Mouse (Mus musculus) retina, embryonic 14.5 days (tissue): ENCODE data around the gene Ly6g5b.

Experiments used
- DNase-seq: peaks from one replicate; pipeline ENCODE4 v3.0.0-alpha.2; 2015; ENCODE audit warnings: low spot score

Ly6g5b gene

DNA sequence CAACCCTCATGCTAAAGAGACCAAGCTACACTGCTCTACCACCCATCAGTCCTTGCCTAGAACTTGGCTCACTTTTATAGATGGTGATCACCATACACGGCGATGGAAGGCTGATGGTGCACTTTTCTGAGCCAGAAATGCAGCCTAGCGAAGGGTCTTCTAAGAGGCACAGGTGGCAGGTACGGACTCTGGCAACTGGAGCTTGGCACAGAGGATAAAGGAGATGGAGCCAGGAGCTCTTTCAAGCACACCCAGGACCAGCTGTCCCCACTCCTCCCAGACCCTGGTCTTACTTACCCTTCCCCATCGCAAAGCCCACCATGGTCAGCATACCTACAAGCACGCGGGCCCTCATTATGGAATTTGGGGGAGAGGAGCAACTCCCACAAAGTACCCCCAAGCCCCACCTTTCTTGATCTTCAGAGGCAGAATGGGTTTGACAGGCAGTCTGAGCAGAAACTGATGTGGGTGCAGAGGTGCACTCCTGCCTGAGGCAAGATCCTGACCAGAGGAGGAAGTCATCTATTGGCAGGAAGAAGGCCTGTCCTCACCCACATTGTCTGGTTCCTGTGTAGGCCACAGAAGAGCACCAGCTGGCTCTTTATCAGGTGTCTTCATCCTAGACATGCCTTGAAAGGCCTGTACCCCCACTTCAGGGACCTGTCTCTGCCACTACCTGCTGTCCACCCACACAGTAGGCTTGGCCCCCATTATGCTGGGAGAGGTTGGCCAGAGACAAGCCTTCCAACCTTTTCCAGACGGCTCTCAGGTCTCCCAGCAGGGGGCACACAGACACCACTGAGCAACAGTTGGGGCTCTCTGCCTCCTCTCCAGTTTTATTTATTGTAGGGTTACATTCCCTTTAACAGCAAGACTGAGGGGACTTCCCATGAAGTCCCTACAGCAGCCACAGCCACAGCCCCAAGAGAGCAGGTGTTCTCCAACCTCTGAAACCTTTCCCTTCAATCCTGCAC lies at the start of gene Ly6g5b:
Gene Ly6g5b, minus strand, starts transcription at position 383 of the 974 bp plus-strand sequence.
- peak; percentile 26 for DNase-seq

DNA sequence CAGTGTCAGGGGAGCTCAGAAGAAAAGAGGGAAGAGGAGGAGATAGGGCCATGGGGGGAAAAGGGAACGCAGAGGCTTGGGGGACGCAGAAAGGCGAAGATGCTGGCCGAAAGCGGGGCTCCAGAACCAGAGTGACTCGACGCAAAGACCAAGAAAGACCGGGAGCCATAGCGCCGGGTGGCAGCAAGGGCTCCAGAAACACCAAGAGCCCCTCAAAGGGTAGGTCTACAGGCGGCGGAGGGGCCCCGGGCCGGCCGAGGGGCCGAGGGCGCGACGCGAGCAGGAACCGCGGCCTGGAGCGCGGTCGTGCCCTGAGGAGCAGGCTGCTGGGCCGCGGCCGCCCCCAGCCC lies 49.0 kb upstream of the Ly6g5b start:
- DNase-seq: no peak

DNA sequence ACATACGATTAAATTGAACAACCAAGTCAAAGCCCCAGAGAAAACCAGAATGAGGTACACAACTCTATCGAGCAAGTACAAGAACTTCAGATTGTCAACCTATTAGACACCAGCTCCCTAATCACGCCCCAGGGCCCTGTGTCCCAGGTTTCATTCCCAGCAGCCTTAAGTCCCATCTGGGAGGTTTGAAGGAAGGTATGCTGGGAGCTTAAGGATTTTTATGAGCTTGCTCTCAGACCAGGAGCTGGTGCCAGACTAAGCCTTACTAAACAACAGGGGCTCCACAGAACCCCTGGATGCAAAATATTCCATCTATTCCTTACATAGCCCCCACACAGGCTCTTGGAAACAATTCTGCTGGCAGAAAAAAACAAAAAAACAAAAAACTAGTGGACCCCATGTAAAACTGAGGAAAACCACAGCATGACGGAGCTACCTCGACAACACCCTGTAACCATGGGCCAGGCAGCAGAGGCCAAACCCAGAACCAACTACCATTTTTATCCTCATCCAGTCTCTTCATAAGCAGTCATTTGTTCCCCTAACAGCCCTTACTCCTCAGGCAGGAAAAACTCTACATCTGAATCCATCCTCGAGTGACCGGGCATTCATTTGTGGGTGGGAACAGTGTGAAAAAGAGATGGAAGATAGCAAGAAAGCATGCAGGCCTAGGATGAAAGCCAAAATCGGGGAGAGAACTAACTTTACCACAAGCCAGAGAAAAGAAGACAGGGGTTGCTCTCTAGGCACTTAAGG lies 48.3 kb upstream of the Ly6g5b start:
- DNase-seq: no peak

DNA sequence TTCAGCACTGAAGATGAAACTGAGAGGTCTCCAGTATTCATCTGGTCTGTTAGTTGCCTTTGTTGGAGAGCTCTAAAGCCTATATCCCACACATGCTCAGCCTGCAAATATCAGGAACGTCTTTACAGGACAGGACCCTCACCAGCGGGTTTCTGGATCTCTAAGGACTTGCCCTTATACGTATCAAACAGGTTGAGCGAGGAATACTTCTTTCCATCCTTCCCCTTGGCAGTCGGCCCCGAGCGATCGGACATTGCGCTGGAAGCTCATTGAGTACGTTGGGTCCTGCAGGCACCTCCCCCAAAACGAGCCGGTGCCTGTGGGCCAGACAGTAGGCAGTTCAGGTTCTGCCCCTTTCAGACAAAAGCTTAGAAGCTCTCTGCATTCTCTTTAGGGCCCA lies 47.5 kb upstream of the Ly6g5b start:
- no peak for DNase-seq

DNA sequence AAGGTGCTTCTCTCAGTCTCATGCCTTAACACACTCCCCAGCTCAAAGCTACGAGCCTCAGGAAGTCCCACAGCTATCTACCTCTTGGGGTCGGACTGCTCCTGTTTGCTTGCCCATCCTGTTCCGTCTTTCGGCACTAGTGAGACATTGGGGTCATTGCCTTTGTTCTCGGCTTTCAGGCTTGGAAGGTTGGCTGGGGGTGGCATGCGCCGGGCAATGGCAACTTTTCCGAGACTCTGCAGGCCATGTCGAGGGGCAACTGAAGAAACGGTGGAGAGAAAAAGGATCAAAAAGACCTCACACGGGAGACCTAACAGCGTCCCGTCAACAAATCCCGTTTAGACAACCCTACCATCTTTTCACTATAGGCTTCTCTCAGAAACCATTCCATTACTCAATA lies 46.9 kb upstream of the Ly6g5b start:
- no peak for DNase-seq

DNA sequence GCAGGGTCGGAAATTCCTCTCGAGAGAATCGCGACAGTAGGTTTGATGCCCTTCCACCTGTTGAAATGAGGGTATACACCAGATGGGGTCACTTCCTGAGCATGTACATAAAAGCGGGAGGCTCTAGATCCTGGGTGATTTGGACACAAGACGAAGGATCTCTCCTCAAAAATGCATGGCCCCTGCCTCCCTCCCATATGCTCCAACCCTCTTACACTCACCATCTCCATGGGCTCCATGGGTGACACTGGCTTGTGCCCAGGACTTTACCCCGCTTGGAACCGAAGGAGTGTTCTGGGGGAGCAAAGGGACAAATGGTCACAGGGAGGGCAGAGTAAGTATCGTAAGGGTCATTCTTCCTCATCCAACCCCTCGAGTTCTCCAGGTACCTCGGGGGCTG lies 46.2 kb upstream of the Ly6g5b start:
- no peak for DNase-seq

DNA sequence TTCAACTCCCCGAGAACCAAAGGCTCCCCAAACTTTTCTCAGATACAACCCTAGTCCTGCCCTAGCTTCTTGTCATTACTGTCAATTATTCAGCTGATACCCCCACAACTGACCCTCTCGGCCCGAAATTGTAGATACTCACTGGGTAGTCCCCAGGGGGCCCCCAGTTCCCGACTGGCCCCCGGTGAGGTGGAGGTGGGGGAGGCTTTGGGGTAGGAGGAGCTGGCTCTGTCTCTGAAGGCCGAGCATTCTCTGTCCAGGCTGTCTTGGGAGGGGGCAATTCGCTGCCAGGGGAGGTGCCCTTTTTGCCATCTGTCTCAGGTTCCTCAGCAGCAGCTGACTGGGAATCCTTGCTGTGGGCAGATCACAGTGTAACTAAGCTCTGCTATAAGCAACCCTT lies 44.4 kb upstream of the Ly6g5b start:
- no peak for DNase-seq

DNA sequence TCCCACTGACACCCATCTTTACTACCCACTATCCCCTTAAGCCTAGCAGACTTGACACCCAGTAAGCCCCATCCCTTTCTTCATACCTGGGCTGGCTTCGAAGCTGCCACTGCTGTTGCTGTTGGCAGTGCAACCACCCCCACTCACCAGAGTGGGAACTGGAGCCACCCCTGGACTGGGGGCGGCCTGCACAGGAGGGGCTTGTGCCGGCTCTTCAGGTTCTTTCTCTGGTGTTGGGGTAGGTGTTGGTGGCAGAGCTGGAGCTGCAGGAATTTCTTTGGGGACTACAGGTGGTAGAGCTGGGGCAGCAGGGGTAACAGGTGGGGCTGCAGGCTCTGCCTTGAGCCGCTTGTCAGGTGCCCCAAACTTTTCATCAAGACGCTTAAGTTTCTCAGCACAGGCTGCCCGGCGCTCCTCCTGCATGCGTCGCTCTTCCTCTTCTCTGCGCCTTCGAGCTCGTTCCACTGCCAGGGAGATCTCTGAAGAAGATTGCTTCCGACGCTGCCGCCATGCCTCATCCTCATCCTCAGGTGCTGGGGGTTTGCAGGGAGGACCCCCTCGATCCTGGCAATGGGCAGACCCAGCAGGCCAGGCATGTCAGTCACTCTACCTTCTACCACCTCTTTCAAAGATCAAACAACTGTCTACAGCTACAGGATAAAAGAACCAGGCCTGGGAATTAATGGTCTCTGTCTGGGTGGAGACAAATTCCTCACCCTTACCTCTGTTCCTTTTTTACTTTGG lies 43.8 kb upstream of the Ly6g5b start:
- no peak for DNase-seq

DNA sequence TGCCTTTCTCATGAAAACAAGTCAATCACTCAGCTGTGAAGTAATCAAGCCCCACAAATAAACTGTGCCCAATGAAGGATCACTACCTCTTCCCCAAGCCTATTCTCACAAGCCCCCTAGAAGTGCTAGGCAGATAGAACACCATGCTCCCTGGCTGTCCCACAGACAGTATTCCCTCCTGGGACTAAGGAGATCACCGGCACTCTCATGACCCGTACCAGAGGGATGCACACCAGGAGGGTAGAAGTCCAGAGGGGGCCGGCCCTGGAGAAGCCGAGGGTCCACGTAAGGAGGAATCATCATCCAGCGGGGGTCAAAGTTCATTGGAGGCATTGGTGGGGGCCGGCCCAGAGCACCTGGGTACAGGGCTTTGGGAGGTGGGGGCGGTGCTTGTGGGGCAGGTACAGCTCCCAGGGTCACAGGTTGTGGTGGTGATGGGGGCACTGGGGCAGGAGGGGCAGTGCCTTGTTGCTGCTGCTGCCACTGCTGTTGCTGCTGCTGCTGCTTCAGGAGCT lies 42.5 kb upstream of the Ly6g5b start:
- no peak for DNase-seq

DNA sequence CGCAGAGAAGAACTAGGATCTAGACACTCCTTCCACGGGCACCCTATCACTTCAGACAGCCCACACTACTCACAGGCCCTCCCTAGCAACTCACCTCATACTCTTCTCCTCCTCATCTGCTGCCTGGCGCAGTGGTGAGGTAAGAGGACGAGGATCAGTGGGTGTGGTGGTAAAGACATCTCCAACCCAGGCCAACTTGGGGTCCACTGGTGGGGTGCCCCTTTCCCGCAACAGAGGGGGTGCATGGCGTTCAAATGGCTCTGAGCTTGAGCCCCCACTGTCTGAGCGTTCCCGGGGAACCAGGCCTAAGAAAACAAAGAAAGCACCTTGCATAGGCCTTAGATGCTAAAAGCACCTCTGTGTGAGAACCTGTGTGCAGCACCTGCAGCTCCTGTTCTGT lies 42.0 kb upstream of the Ly6g5b start:
- DNase-seq: no peak

DNA sequence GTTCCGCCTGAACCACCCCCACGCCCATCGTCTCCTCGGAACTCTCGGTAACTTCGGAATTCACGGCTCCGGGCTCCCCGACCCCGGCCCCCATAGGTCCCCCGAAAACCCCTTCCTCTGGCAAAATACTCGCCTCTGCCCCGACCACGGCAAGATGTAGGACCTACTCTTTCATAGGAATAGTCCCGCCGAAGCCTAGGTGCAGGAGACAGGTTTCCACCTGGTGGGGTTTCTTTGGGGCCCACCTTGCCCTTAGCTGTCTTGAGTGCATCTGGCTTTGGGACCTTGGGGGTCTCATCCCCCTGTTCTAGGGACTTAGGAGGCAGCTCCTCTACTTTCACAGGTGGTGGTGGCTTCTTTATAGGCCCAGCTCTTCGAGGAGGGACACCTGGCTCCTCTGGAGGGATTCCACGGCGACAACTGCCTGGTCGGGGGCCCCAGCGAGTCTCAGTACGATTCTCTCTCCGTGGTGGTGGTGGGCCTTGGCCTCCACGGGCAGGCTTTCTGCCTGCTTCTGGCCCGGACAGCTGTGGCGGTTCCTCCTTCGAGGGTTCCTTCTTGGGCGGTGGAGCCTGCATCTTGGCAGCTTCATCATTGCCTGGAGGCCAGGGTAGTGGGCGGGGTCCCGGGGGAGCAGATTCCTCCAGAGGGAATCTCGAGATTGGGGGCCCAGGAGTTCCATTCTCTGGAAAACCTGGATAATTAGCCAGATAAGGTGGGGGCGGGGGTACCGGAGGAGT lies 41.4 kb upstream of the Ly6g5b start:
- no peak for DNase-seq

DNA sequence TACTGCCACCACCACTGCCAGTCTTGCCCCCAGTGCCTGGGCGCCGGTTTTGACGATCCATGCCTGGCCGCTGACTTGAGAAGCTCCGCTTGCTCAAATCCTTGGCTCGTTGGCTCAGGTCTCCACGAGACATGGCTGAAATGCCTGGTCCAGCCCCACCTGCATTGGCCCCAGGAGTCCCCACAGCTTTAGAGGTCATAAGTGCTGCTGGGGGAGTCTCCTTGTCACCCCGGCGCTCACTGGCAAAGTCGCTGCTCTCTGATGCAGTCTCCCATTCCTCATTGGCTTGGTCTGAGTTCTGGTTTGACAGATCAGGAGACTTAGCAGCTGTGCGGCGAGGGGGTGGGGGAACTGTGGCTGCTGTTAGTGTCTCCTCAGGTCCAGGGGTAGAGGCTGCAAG lies 40.2 kb upstream of the Ly6g5b start:
- no peak for DNase-seq

DNA sequence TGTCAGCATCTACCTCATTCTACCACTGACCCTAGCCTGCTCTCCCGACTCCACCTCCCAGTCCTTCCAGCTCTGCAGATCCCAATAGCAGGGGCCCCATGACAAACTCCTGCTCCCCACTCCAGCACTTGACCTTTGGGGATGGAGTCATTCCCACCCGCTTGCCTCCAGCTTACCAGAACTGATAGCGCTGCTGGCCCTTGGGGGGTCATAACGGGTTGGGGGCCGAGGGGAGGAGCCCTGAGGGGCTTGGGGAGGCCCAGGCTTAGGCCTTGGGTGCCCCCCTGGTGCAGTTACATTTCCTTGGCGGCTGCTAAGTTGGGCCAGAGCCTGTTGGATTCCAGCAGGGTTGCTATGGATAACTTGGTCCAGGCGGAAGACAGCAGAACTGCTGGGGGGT lies 39.4 kb upstream of the Ly6g5b start:
- DNase-seq: no peak

DNA sequence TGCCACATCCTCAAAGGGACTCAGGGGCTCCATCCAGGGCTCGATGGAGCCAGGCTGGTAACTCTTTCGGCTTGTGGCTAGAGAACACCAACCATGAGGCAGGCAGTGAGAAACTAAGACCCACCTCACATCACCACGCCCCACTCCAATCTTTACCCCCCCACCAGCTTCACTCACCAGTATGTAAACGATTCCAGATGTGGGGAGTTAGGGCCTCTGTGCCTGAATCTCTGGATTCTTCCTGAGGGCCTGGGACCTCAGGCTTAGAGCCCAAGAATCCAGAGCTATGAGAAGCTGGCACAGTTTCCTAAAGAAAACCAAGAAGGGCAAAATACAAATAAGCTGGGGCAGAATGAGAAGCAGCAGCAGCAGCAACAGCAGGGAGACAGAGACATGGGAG lies 38.7 kb upstream of the Ly6g5b start:
- no peak for DNase-seq

DNA sequence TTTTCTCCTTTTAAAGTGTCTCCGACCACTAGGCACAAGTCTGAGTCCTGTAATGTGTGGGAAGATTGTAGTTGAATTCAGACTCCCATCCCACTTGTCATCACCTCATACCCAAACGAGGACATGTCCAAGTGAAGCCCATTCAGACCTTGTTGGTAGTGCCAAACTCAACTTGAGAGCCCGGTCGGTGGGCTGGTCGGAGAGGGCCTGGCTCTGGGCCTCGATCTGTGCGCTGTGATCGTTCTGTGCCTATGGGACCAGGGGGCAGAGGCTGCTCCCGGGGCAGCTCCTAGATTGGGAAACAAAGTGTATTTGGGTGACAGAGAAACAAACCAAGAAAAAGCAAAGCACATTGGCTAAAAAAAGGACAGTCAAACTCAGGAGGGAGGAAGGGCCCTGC lies 37.8 kb upstream of the Ly6g5b start:
- no peak for DNase-seq

DNA sequence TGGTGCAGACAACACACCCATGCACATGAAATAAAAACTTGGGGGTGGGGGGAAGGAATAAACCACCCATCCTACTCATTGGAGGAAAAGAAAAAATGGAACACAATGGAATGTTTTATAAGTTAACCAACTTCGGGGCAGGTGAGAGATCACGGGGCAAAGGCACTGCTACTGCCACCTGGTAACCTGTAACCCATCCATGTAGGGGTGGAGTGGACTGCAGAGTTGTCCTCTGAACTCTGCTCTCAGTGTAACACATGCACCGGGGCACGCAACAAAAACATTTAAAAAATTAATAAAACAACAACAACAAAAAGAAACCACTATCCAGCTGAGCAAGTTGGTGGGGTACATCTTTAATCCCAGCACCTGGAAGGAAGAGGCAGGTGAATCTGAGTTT lies 36.9 kb upstream of the Ly6g5b start:
- DNase-seq: no peak

DNA sequence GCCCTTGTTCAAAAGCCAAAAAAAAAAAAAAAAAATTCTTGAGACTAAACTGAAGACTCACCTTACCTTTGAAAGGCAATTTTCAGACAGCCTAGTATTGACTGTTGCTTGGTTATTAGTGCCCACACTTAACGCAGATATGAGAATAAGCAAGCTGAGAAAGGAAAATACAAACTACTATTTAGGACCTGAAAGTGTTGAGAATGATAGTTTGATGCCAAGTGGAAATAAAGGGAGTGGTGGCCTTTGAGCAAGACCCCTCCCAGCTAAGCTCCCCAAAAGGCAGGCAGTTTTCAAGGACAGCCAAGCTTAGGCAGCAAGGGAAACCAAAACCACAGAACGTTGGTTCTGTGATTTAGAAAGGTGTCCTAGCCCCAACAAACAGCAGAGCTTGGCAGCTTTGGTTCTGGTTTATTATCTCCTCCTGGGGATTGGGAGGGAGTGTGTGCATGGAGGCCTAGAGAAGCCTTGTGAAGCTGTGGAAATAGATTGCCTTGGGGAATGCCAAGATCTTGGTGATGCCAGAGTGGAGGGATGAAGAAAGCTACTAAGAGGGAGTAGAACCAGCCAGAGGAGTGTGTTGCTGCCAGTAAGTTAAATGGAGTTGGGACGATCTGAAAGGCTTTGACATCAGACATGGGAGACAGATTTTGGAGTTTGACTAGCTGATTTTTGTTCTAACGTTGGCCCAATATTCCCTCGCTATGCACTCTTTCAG lies 32.9 kb upstream of the Ly6g5b start:
- peak; percentile 13 for DNase-seq

DNA sequence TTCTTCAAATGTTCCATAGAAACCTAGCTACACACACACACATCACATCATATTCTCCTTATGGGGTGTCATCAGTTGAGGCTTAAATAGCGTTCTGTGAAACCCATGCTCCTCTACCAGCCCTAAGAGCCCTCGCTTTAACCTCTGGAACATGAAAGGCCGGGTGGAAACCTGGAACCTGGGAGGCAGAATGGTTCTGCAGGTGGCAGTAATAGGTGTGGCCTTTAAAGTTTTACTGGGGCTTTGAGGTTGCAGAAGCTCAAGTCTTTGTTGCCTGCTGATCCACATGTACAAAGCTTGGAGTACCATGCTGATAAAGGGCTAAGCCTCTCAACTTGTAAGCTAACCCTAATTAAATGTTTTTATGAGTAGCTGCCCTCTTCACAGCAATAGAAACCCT lies 32.1 kb upstream of the Ly6g5b start:
- no peak for DNase-seq

DNA sequence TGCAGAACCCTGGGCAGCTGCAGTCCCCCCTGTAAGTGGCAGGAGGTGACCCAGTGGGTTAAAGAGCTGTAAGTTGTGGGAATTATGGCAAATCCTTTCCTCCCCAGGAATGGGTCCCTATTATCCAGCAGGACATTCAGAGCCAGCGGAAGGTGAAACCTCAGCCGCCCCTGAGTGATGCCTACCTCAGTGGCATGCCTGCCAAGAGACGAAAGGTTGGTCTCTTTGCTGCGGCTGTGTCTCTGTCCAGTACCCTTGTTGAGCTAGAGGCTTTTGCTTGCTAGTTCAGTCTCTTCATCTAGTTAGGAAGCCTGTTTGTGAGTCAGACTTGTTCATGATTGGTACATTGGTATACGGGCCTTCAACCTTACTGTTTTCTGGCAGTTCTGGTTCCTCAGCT lies 30.9 kb upstream of the Ly6g5b start:
- DNase-seq: no peak

DNA sequence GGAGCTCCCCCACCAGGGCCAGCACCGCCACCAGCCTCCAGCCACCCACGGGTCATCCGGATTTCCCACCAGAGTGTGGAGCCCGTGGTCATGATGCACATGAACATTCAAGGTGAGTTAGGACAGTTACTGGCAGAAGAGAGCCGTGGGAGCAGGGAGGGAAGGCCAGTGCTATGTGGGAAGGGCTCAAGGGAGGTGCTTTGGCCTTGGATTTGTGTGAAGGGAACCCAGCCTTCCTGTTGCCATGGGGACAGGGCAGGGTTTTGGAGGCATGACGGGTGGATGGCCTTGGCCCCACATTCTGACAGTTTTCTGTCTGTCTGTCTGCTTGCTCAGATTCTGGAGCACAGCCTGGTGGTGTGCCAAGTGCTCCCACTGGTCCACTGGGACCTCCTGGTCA lies 26.7 kb upstream of the Ly6g5b start:
- DNase-seq: no peak

DNA sequence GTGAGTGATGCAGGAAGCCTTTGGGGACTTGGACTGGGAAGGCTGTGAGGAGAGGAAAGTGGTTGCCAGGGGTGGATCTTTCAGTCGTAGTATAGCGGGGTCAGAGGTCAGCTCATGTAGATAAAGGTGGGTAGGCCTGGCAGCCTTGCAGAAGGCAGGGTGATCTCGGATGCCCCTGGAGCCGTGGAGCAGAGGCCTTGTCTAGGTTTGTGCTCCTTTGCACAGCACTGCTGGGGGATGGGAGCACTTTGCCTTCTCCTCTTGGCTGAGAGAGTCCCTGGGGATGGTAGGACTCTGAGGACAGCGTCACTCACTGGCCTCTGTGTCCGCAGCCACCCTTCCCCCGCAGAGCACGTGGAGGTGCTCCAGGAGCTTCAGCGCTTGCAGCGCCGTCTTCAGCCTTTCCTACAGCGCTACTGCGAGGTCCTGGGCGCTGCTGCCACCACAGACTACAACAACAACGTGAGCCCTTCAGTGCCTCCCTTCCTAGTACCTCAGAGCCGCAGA lies 25.3 kb upstream of the Ly6g5b start:
- DNase-seq: no peak
